Mouse (Mus musculus): ENCODE data around the gene Bod1l.

The Bod1l gene

GRCm38 (mm10) chr5:41794434-41794833, 49.7 kb downstream of the Bod1l start:
- DNase-seq, result no peak

- DNase-seq, result no peak
These were observed 53.6 kb downstream of the Bod1l start for GRCm38 (mm10) chr5:41790517-41790916.

GRCm38 (mm10) chr5:41788877-41789276, 55.2 kb downstream of the Bod1l start:
- no peak for DNase-seq

- no peak for DNase-seq
These were observed 62.2 kb downstream of the Bod1l start for GRCm38 (mm10) chr5:41781890-41782289.

GRCm38 (mm10) chr5:41780026-41780425, 64.1 kb downstream of the Bod1l start:
- DNase-seq, result no peak

GRCm38 (mm10) chr5:41775728-41776127, 68.4 kb downstream of the Bod1l start:
- DNase-seq, result no peak

GRCm38 (mm10) chr5:41775273-41775672, 68.8 kb downstream of the Bod1l start:
- DNase-seq, result no peak

GRCm38 (mm10) chr5:41768382-41769040, 75.6 kb downstream of the Bod1l start:
- peak; percentile 85 for DNase-seq

GRCm38 (mm10) chr5:41767296-41768200, 76.6 kb downstream of the Bod1l start:
- no peak for DNase-seq

GRCm38 (mm10) chr5:41766406-41767010, 77.6 kb downstream of the Bod1l start:
- DNase-seq, result no peak

GRCm38 (mm10) chr5:41765626-41766405, 78.3 kb downstream of the Bod1l start:
- no peak for DNase-seq

- no peak for DNase-seq
These were observed 80.1 kb downstream of the Bod1l start, which contains the start of gene Nkx3-2 for GRCm38 (mm10) chr5:41763731-41764721. Nkx3-2 (minus strand) TSS chr5:41764501.

- no peak for DNase-seq
These were observed 81.0 kb downstream of the Bod1l start for GRCm38 (mm10) chr5:41762947-41763730.

GRCm38 (mm10) chr5:41762141-41762946, 81.8 kb downstream of the Bod1l start:
- DNase-seq, result no peak

GRCm38 (mm10) chr5:41761509-41762140, 82.5 kb downstream of the Bod1l start:
- DNase-seq, result no peak

- no peak for DNase-seq
These were observed 83.1 kb downstream of the Bod1l start for GRCm38 (mm10) chr5:41760831-41761508.

- DNase-seq, result no peak
These were observed 84.0 kb downstream of the Bod1l start for GRCm38 (mm10) chr5:41760071-41760470.

Data from thymus, postnatal 25 days (tissue).